Mouse (Mus musculus): ENCODE results near the gene Trim24. TPM values are rescaled to one million over a fixed set of nuclear protein-coding genes. Genes with fewer than 3 reads are reported as not detected.
A peak's percentile ranks its signal among the peaks of the same experiment; 100 is the strongest.
"Not testable (repeated sequence)": the region's sequence is repeated elsewhere in the genome, so short reads cannot be mapped to it uniquely, and the experiment has no call there.

The Trim24 gene
- 10 to 100 TPM; 29.2 to 35.4 TPM for total RNA-seq (2021)
- 13.0 and 19.9 TPM in 2 replicates for polyA plus RNA-seq (2012; rRNA removed)
- long read RNA-seq, full-length matches to known transcripts = 9 of 19 reads
- long read RNA-seq, partial matches to known transcripts = 7 of 19 reads
- long read RNA-seq, other reads (novel, unspliced or antisense) = 3 of 19 reads

GRCm38 (mm10) chr6:37870245-37871136 is at the start of gene Trim24:
Gene Trim24 (plus strand): TSS chr6:37870811.
- Histone ChIP-seq H3K27me3 (ENCODE audit: control insufficient read depth, insufficient read depth, low read length) (no peaks in the 10 kb centered on the region), H3K36me3 (ENCODE audit: control insufficient read depth, insufficient read depth, low read length) (peaks cover 2% of the 10 kb centered on the region; the same call in 1 of the 2 replicates), H3K4me3 (peak within 1 kb of the TSS; percentile 70), H3K79me2 (replicated peaks; ENCODE audit: control insufficient read depth, insufficient read depth, low read length) (peaks cover 5% of the 10 kb centered on the region; the same call in 1 of the 2 replicates), H3K27ac (peak within 1 kb of the TSS; percentile 95), H3K9ac (ENCODE audit: low read depth, low read length) (peak within 1 kb of the TSS; percentile 90), H3K4me1 (ENCODE audit: control insufficient read depth, insufficient read depth, low read length) (no peaks in the 10 kb centered on the region)
- peak; percentile 95 to 98 for DNase-seq
- WGBS = under 1% methylated on average over 79 of the region's 89 CpGs
- intact Hi-C loops (cut with DNase I) = loop anchor here (5.0 to 10.0 kb wide), 3 partner anchors 72 to 278 kb away; no protein-coding TSS in a partner anchor
- peak; percentile 52; the same call in 1 of the 2 replicates for TF ChIP-seq POLR2A (IDR thresholded peaks at IDR 0.05; ENCODE audit: insufficient read depth, low read depth, low read length)
- TF ChIP-seq EP300 (IDR thresholded peaks at IDR 0.05; ENCODE audit: insufficient read depth, low read depth, low read length) = no peak
- peak; percentile 30 for TF ChIP-seq CTCF (IDR thresholded peaks at IDR 0.05)

GRCm38 (mm10) chr6:37821531-37822051 is 49.0 kb upstream of the Trim24 start:
- no peaks in the 10 kb centered on the region for H3K79me2 ChIP-seq (replicated peaks; ENCODE audit: control insufficient read depth, insufficient read depth, low read length)
- H3K4me3 ChIP-seq = no peak overlapping the region
- 72% methylated on average over 6 of the region's 6 CpGs for WGBS
- no peaks in the 10 kb centered on the region for H3K27me3 ChIP-seq (ENCODE audit: control insufficient read depth, insufficient read depth, low read length)
- intact Hi-C loops (cut with DNase I) = no loop called here
- H3K9ac ChIP-seq (ENCODE audit: low read depth, low read length) = no peak overlapping the region
- no peaks in the 10 kb centered on the region for H3K4me1 ChIP-seq (ENCODE audit: control insufficient read depth, insufficient read depth, low read length)
- no peaks in the 10 kb centered on the region for H3K36me3 ChIP-seq (ENCODE audit: control insufficient read depth, insufficient read depth, low read length)
- TF ChIP-seq POLR2A (IDR thresholded peaks at IDR 0.05; ENCODE audit: insufficient read depth, low read depth, low read length) (no peak), CTCF (IDR thresholded peaks at IDR 0.05) (no peak), EP300 (IDR thresholded peaks at IDR 0.05; ENCODE audit: insufficient read depth, low read depth, low read length) (no peak)
- H3K27ac ChIP-seq = no peak overlapping the region
- no peak for DNase-seq

- no peak for TF ChIP-seq EP300 (IDR thresholded peaks at IDR 0.05; ENCODE audit: insufficient read depth, low read depth, low read length)
- TF ChIP-seq POLR2A (IDR thresholded peaks at IDR 0.05; ENCODE audit: insufficient read depth, low read depth, low read length) = no peak
- TF ChIP-seq CTCF (IDR thresholded peaks at IDR 0.05) = no peak
- H3K36me3 ChIP-seq (ENCODE audit: control insufficient read depth, insufficient read depth, low read length) = no peaks in the 10 kb centered on the region
These were observed 48.2 kb upstream of the Trim24 start for GRCm38 (mm10) chr6:37822390-37822789.

GRCm38 (mm10) chr6:37823731-37824130 is 46.9 kb upstream of the Trim24 start:
- TF ChIP-seq CTCF (IDR thresholded peaks at IDR 0.05) = no peak
- TF ChIP-seq EP300 (IDR thresholded peaks at IDR 0.05; ENCODE audit: insufficient read depth, low read depth, low read length) = no peak
- no peak for TF ChIP-seq POLR2A (IDR thresholded peaks at IDR 0.05; ENCODE audit: insufficient read depth, low read depth, low read length)
- Histone ChIP-seq H3K27me3 (ENCODE audit: control insufficient read depth, insufficient read depth, low read length) (no peaks in the 10 kb centered on the region), H3K4me1 (ENCODE audit: control insufficient read depth, insufficient read depth, low read length) (no peaks in the 10 kb centered on the region), H3K9ac (ENCODE audit: low read depth, low read length) (no peak overlapping the region), H3K36me3 (ENCODE audit: control insufficient read depth, insufficient read depth, low read length) (no peaks in the 10 kb centered on the region), H3K79me2 (replicated peaks; ENCODE audit: control insufficient read depth, insufficient read depth, low read length) (no peaks in the 10 kb centered on the region), H3K4me3 (no peak overlapping the region), H3K27ac (no peak overlapping the region)
- WGBS = 86% methylated on average over 4 of the region's 4 CpGs
- intact Hi-C loops (cut with DNase I) = no loop called here
- DNase-seq = no peak

More at GRCm38 (mm10) chr6:37822390-37822789, 48.2 kb upstream of the Trim24 start:
- Histone ChIP-seq H3K4me3 (no peak overlapping the region), H3K9ac (ENCODE audit: low read depth, low read length) (no peak overlapping the region), H3K27me3 (ENCODE audit: control insufficient read depth, insufficient read depth, low read length) (no peaks in the 10 kb centered on the region), H3K4me1 (ENCODE audit: control insufficient read depth, insufficient read depth, low read length) (no peaks in the 10 kb centered on the region), H3K79me2 (replicated peaks; ENCODE audit: control insufficient read depth, insufficient read depth, low read length) (no peaks in the 10 kb centered on the region), H3K27ac (no peak overlapping the region)
- intact Hi-C loops (cut with DNase I) = no loop called here
- DNase-seq = no peak
- WGBS = 89% methylated on average over 2 of the region's 2 CpGs

- H3K4me3 ChIP-seq = not testable (repeated sequence)
- WGBS = 88% methylated on average over 7 of the region's 7 CpGs
These were observed 45.1 kb upstream of the Trim24 start for GRCm38 (mm10) chr6:37825331-37826115.

More at GRCm38 (mm10) chr6:37825331-37826115, 45.1 kb upstream of the Trim24 start:
- H3K79me2 ChIP-seq (replicated peaks; ENCODE audit: control insufficient read depth, insufficient read depth, low read length); H3K27ac ChIP-seq; DNase-seq; H3K27me3 ChIP-seq (ENCODE audit: control insufficient read depth, insufficient read depth, low read length); intact Hi-C loops (cut with DNase I); H3K4me1 ChIP-seq (ENCODE audit: control insufficient read depth, insufficient read depth, low read length); H3K9ac ChIP-seq (ENCODE audit: low read depth, low read length); H3K36me3 ChIP-seq (ENCODE audit: control insufficient read depth, insufficient read depth, low read length): not testable (repeated sequence)

Measured in heart, adult 2 months (tissue).